Mouse (Mus musculus) embryonic facial prominence, embryonic 14.5 days (tissue): ENCODE data around the gene Ptpn14. TPM values are rescaled to one million over a fixed set of nuclear protein-coding genes. Genes with fewer than 3 reads are reported as not detected.

Source experiments
- polyA plus RNA-seq: library from polyadenylated mRNA; unstranded; fragments of >200 nt; fragmentation: Nextera tagmentation; extraction: Ambion mirVana; gene quantifications from 2 replicates; pipeline ENCODE4 v1.2.1, GENCODE M21; 2014

Ptpn14 gene
- polyA plus RNA-seq, 1 experiment from 2014 or later: 12.5 TPM

Other genes starting within 250 kb of the Ptpn14 start
- gene Cenpf, start 40.2 kb upstream of the Ptpn14 start, polyA plus RNA-seq: 54.4 and 62.8 TPM in 2 replicates
- 97.4 and 104 TPM in 2 replicates for gene Smyd2, start 194.1 kb downstream of the Ptpn14 start, polyA plus RNA-seq